Mouse (Mus musculus) hindbrain, embryonic 10.5 days (tissue): ENCODE results near the gene Zfp454. TPM values are rescaled to one million over a fixed set of nuclear protein-coding genes. Genes with fewer than 3 reads are reported as not detected.

Experiments used
- DNase-seq: peaks from one replicate; pipeline ENCODE4 v3.0.0-alpha.2; 2017; ENCODE audit warnings: low spot score
- H3K27ac ChIP-seq: fragments of 300-500 bp; sonication (generic); 2 replicates; pipeline ENCODE4 v1.5.1; 2016; ENCODE audit warnings: mild to moderate bottlenecking, moderate library complexity
- H3K27me3 ChIP-seq: fragments of 300-500 bp; sonication (generic); 2 replicates; pipeline ENCODE4 v1.6.1; 2016; ENCODE audit warnings: mild to moderate bottlenecking; ENCODE audit not compliant: poor library complexity, insufficient read depth, severe bottlenecking
- H3K36me3 ChIP-seq: fragments of 300-500 bp; sonication (generic); 2 replicates; pipeline ENCODE4 v1.6.1; 2016; ENCODE audit warnings: mild to moderate bottlenecking, moderate library complexity
- H3K4me1 ChIP-seq: fragments of 300-500 bp; sonication (generic); replicated peaks from 2 replicates; pipeline ENCODE4 v1.6.1; 2016; ENCODE audit warnings: mild to moderate bottlenecking
- H3K4me3 ChIP-seq: fragments of 300-500 bp; sonication (generic); 2 replicates; pipeline ENCODE4 v1.5.1; 2016; ENCODE audit warnings: mild to moderate bottlenecking, moderate library complexity
- H3K9me3 ChIP-seq: fragments of 300-500 bp; sonication (generic); 2 replicates; pipeline ENCODE4 v1.6.1; 2016; ENCODE audit warnings: mild to moderate bottlenecking, moderate library complexity
- WGBS: fragments of 180-500 bp; shearing (Covaris S2); methylation state at CpG from one replicate; pipeline ENCODE4 v1.1.7; 2016; 5-methylcytosine and 5-hydroxymethylcytosine counted together
- polyA plus RNA-seq: library from polyadenylated mRNA; unstranded; fragments of >200 nt; fragmentation: Nextera tagmentation; extraction: Ambion mirVana; gene quantifications from 2 replicates; pipeline ENCODE4 v1.2.1, GENCODE M21; 2016

Gene Zfp454
- 11.9 and 12.8 TPM in 2 replicates for polyA plus RNA-seq

- H3K9me3 ChIP-seq: peaks cover 4% of the 10 kb centered on the region; the same call in 1 of the 2 replicates
- 6% methylated on average over 26 of the region's 26 CpGs for WGBS
Measured at GRCm38 (mm10) chr11:50887390-50888128, at the start of gene Zfp454. Gene Zfp454 (minus strand): TSS chr11:50887651.

GRCm38 (mm10) chr11:50932040-50932439, 44.6 kb upstream of the Zfp454 start:
- no peak for DNase-seq
- Histone ChIP-seq H3K27me3 (peaks cover 20% of the 10 kb centered on the region), H3K4me1 (peaks cover 11% of the 10 kb centered on the region), H3K36me3 (no peaks in the 10 kb centered on the region), H3K9me3 (no peaks in the 10 kb centered on the region), H3K4me3 (peak overlapping the region; percentile 70), H3K27ac (peak overlapping the region; percentile 86)
- WGBS: 80% methylated on average over 1 of the region's 1 CpGs

More at GRCm38 (mm10) chr11:50887390-50888128, at the start of gene Zfp454:
- H3K36me3 ChIP-seq: peaks cover 34% of the 10 kb centered on the region
- peak within 1 kb of the TSS; percentile 60 for H3K4me3 ChIP-seq
- peak; percentile 92 for DNase-seq
- peaks cover 18% of the 10 kb centered on the region for H3K4me1 ChIP-seq
- no peaks in the 10 kb centered on the region for H3K27me3 ChIP-seq
- H3K27ac ChIP-seq: peak within 1 kb of the TSS; percentile 87

GRCm38 (mm10) chr11:50931451-50931866, 44.0 kb upstream of the Zfp454 start, which contains the start of gene Zfp354b:
Gene Zfp354b (minus strand): TSS chr11:50931633.
- Histone ChIP-seq H3K9me3 (no peaks in the 10 kb centered on the region), H3K36me3 (no peaks in the 10 kb centered on the region), H3K27me3 (peaks cover 20% of the 10 kb centered on the region), H3K4me3 (peak within 1 kb of the TSS; percentile 70), H3K27ac (peak within 1 kb of the TSS; percentile 86), H3K4me1 (peaks cover 11% of the 10 kb centered on the region)
- WGBS: under 1% methylated on average over 18 of the region's 18 CpGs
- DNase-seq: peak; percentile 91

- Histone ChIP-seq H3K4me3 (peak overlapping the region; percentile 70), H3K4me1 (peaks cover 11% of the 10 kb centered on the region), H3K36me3 (no peaks in the 10 kb centered on the region), H3K9me3 (no peaks in the 10 kb centered on the region), H3K27ac (peak overlapping the region; percentile 86), H3K27me3 (peaks cover 20% of the 10 kb centered on the region)
- DNase-seq: no peak
- 1% methylated on average over 16 of the region's 16 CpGs for WGBS
Measured at GRCm38 (mm10) chr11:50931021-50931420, 43.6 kb upstream of the Zfp454 start.

GRCm38 (mm10) chr11:50930469-50931014, 43.1 kb upstream of the Zfp454 start:
- H3K4me1 ChIP-seq: peaks cover 11% of the 10 kb centered on the region
- DNase-seq: peak; percentile 8
- peaks cover 20% of the 10 kb centered on the region for H3K27me3 ChIP-seq
- 31% methylated on average over 14 of the region's 14 CpGs for WGBS
- H3K27ac ChIP-seq: peak overlapping the region; percentile 86; the same call in 1 of the 2 replicates
- no peaks in the 10 kb centered on the region for H3K36me3 ChIP-seq
- H3K9me3 ChIP-seq: no peaks in the 10 kb centered on the region
- peak overlapping the region; percentile 70 for H3K4me3 ChIP-seq

GRCm38 (mm10) chr11:50915671-50916320, 28.3 kb upstream of the Zfp454 start, which contains the start of gene Zfp2:
Gene Zfp2 (minus strand): TSS chr11:50916165.
- no peaks in the 10 kb centered on the region for H3K27me3 ChIP-seq
- DNase-seq: peak; percentile 90
- H3K4me3 ChIP-seq: peak within 1 kb of the TSS; percentile 73
- peaks cover 42% of the 10 kb centered on the region for H3K36me3 ChIP-seq
- H3K9me3 ChIP-seq: peaks cover 27% of the 10 kb centered on the region
- H3K27ac ChIP-seq: peak within 1 kb of the TSS; percentile 97
- under 1% methylated on average over 47 of the region's 47 CpGs for WGBS
- peaks cover 3% of the 10 kb centered on the region; the same call in 1 of the 2 replicates for H3K4me1 ChIP-seq

GRCm38 (mm10) chr11:50914461-50914860, 27.0 kb upstream of the Zfp454 start:
- no peak for DNase-seq
- H3K36me3 ChIP-seq: peaks cover 55% of the 10 kb centered on the region
- H3K27ac ChIP-seq: no peak overlapping the region
- no peaks in the 10 kb centered on the region for H3K27me3 ChIP-seq
- no peak overlapping the region for H3K4me3 ChIP-seq
- peaks cover 3% of the 10 kb centered on the region; the same call in 1 of the 2 replicates for H3K4me1 ChIP-seq
- WGBS: 93% methylated on average over 3 of the region's 3 CpGs
- peaks cover 35% of the 10 kb centered on the region for H3K9me3 ChIP-seq

GRCm38 (mm10) chr11:50913301-50913700, 25.9 kb upstream of the Zfp454 start:
- Histone ChIP-seq H3K27ac (no peak overlapping the region), H3K4me1 (peaks cover 3% of the 10 kb centered on the region; the same call in 1 of the 2 replicates), H3K27me3 (no peaks in the 10 kb centered on the region), H3K36me3 (peaks cover 67% of the 10 kb centered on the region), H3K4me3 (no peak overlapping the region), H3K9me3 (peaks cover 35% of the 10 kb centered on the region)
- WGBS: 86% methylated on average over 1 of the region's 1 CpGs
- no peak for DNase-seq

GRCm38 (mm10) chr11:50908136-50908535, 20.7 kb upstream of the Zfp454 start:
- Histone ChIP-seq H3K4me1 (no peaks in the 10 kb centered on the region), H3K36me3 (peaks cover 100% of the 10 kb centered on the region), H3K9me3 (peaks cover 74% of the 10 kb centered on the region), H3K27me3 (no peaks in the 10 kb centered on the region), H3K4me3 (no peak overlapping the region), H3K27ac (no peak overlapping the region)
- DNase-seq: no peak
- 94% methylated on average over 5 of the region's 5 CpGs for WGBS

GRCm38 (mm10) chr11:50897359-50897758, 9.9 kb upstream of the Zfp454 start:
- Histone ChIP-seq H3K9me3 (peaks cover 87% of the 10 kb centered on the region), H3K4me3 (no peak overlapping the region), H3K27ac (no peak overlapping the region), H3K36me3 (peaks cover 42% of the 10 kb centered on the region), H3K27me3 (no peaks in the 10 kb centered on the region), H3K4me1 (no peaks in the 10 kb centered on the region)
- WGBS: 92% methylated on average over 1 of the region's 1 CpGs
- no peak for DNase-seq

- Histone ChIP-seq H3K9me3 (peaks cover 40% of the 10 kb centered on the region), H3K27ac (no peak overlapping the region), H3K4me3 (no peak overlapping the region), H3K4me1 (peaks cover 5% of the 10 kb centered on the region), H3K36me3 (no peaks in the 10 kb centered on the region), H3K27me3 (no peaks in the 10 kb centered on the region)
- 57% methylated on average over 2 of the region's 2 CpGs for WGBS
- DNase-seq: no peak
Measured at GRCm38 (mm10) chr11:50892441-50892840, 5.0 kb upstream of the Zfp454 start.

- Histone ChIP-seq H3K4me1 (peaks cover 18% of the 10 kb centered on the region), H3K36me3 (peaks cover 41% of the 10 kb centered on the region), H3K27ac (peak overlapping the region; percentile 87), H3K27me3 (no peaks in the 10 kb centered on the region), H3K4me3 (peak overlapping the region; percentile 60), H3K9me3 (no peaks in the 10 kb centered on the region)
- WGBS: 26% methylated on average over 10 of the region's 10 CpGs
- DNase-seq: no peak
Measured at GRCm38 (mm10) chr11:50886933-50887293, 538 bp downstream of the Zfp454 start.
